Mouse (Mus musculus): ENCODE measurements around the gene Inf2.

DNA sequence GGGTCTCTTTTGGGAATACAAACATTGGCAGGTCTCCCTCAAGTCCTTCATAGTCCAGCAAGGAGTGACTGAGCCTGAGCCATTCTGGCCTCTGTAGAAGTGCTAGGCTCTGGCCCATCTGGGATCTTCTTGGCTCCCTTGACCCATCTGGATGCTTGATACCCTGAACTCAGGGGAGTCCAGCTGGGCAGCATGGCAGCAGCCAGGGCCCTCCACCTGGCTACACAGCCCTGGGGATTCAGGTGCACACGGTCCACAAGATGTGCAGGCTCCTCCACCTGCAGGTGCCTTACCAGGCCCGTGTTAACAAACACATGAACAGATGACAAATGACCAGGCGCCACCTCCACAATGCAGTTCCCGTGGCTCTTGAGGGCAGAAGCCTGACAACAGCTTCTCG is 76.1 kb downstream of the Inf2 start:
- TF ChIP-seq CTCF (IDR thresholded peaks at IDR 0.05; ENCODE audit: extremely low read depth, insufficient read depth, low read length), result no peak
- TF ChIP-seq POLR2A (IDR thresholded peaks at IDR 0.05; ENCODE audit: extremely low read depth, insufficient read depth, low read length), result no peak

Data from cortical plate, adult 2 months (tissue).